8 mouse cellular contexts compared by ENCODE assay signal in genomic region chr16:30065077-30065476, GRCm38 (mm10). TPM values are rescaled to one million over a fixed set of nuclear protein-coding genes. Genes with fewer than 3 reads are reported as not detected.
A peak's percentile ranks its signal among the peaks of the same experiment; 100 is the strongest.
DNase-seq lines count a peak whose midpoint lies in the region; ATAC-seq and TF ChIP-seq lines count a peak whose summit lies in the region.

No protein-coding gene starts in this region.

- no peak; the same call in 1 of the 2 replicates for TF ChIP-seq CTCF in stomach, postnatal 0 days (IDR thresholded peaks at IDR 0.05; ENCODE audit: low read depth)

- peak; percentile 53 for ATAC-seq in embryonic facial prominence, embryonic 14.5 days (ENCODE audit: low read depth)
- ATAC-seq in kidney, embryonic 16.5 days (ENCODE audit: low FRiP score, low TSS enrichment), result peak; percentile 59
- ATAC-seq in liver, embryonic 11.5 days (replicated peaks; ENCODE audit: low FRiP score), result peak; percentile 62
- peak; percentile 76 for ATAC-seq in stomach, postnatal 0 days (ENCODE audit: low FRiP score, low TSS enrichment)

- peak overlapping the region; percentile 74; the same call in 1 of the 2 replicates for H3K9ac ChIP-seq in embryonic facial prominence, embryonic 14.5 days (ENCODE audit: low read depth, low read length)
- peak overlapping the region; percentile 92 for H3K9ac ChIP-seq in kidney, embryonic 16.5 days (replicated peaks; ENCODE audit: low read length)
- H3K9ac ChIP-seq in liver, embryonic 11.5 days (ENCODE audit: low read depth, low read length), result no peak overlapping the region
- H3K9ac ChIP-seq in stomach, postnatal 0 days (ENCODE audit: low read length), result no peak overlapping the region

- peaks cover 39% of the 10 kb centered on the region for H3K4me1 ChIP-seq in embryonic facial prominence, embryonic 14.5 days (ENCODE audit: control insufficient read depth, insufficient read depth, low read length)
- H3K4me1 ChIP-seq in kidney, embryonic 16.5 days (ENCODE audit: insufficient read depth, low read length), result peaks cover 52% of the 10 kb centered on the region
- peaks cover 46% of the 10 kb centered on the region for H3K4me1 ChIP-seq in liver, embryonic 11.5 days (replicated peaks; ENCODE audit: control insufficient read depth, insufficient read depth, low read length)
- peaks cover 18% of the 10 kb centered on the region for H3K4me1 ChIP-seq in stomach, postnatal 0 days (replicated peaks; ENCODE audit: control insufficient read depth, insufficient read depth)

- 0 out of 2 replicates have a peak, but pooled peaks cover 3% of the 10 kb centered on the region for H3K27me3 ChIP-seq in embryonic facial prominence, embryonic 14.5 days (replicated peaks; ENCODE audit: control insufficient read depth, insufficient read depth, low read length)
- no peaks in the 10 kb centered on the region for H3K27me3 ChIP-seq in kidney, embryonic 16.5 days (ENCODE audit: insufficient read depth, low read length)
- peaks cover 86% of the 10 kb centered on the region for H3K27me3 ChIP-seq in liver, embryonic 11.5 days (replicated peaks; ENCODE audit: control insufficient read depth, insufficient read depth, low read length)
- H3K27me3 ChIP-seq in stomach, postnatal 0 days (ENCODE audit: control insufficient read depth, insufficient read depth, low read length), result no peaks in the 10 kb centered on the region

- H3K4me2 ChIP-seq in embryonic facial prominence, embryonic 14.5 days (ENCODE audit: low read depth, low read length), result peak overlapping the region; percentile 91
- H3K4me2 ChIP-seq in kidney, embryonic 16.5 days (replicated peaks; ENCODE audit: low read depth, low read length), result peak overlapping the region; percentile 90
- H3K4me2 ChIP-seq in liver, embryonic 11.5 days, result peak overlapping the region; percentile 94
- H3K4me2 ChIP-seq in stomach, postnatal 0 days (replicated peaks; ENCODE audit: low read depth), result peak overlapping the region; percentile 90

- H3K9me3 ChIP-seq in embryonic facial prominence, embryonic 14.5 days (ENCODE audit: control insufficient read depth, low read length), result no peaks in the 10 kb centered on the region
- no peaks in the 10 kb centered on the region for H3K9me3 ChIP-seq in kidney, embryonic 16.5 days (ENCODE audit: low read length)
- no peaks in the 10 kb centered on the region for H3K9me3 ChIP-seq in liver, embryonic 11.5 days (ENCODE audit: control insufficient read depth, low read length)
- no peaks in the 10 kb centered on the region for H3K9me3 ChIP-seq in stomach, postnatal 0 days (ENCODE audit: control insufficient read depth, low read length)

- DNase-seq in ovary, adult 18-20 months (ENCODE audit: low spot score), result peak; percentile 92
- DNase-seq in ovary, postnatal 10 days (ENCODE audit: low spot score), result no peak
- DNase-seq in embryonic facial prominence, embryonic 14.5 days (ENCODE audit: low spot score), result peak; percentile 98
- peak; percentile 98 to 99 for DNase-seq in heart, adult 9 months (ENCODE audit: low spot score in 2 of 2)
- peak; percentile 82 for DNase-seq in liver, embryonic 11.5 days (ENCODE audit: low spot score)
- peak; percentile 45 for DNase-seq in naive thymus-derived CD4-positive, alpha-beta T cell, adult 2 months (ENCODE audit: low read depth)
- DNase-seq in stomach, postnatal 0 days (ENCODE audit: low spot score), result peak; percentile 96

- TF ChIP-seq EP300 in stomach, postnatal 0 days (optimal IDR thresholded peaks at IDR 0.05), result peak; percentile 26

- peak overlapping the region; percentile 94 for H3K27ac ChIP-seq in embryonic facial prominence, embryonic 14.5 days (replicated peaks; ENCODE audit: low read depth, low read length)
- peak overlapping the region; percentile 98 for H3K27ac ChIP-seq in kidney, embryonic 16.5 days (ENCODE audit: low read length)
- no peak overlapping the region for H3K27ac ChIP-seq in liver, embryonic 11.5 days (ENCODE audit: low read depth, low read length)
- no peak overlapping the region; the same call in 1 of the 2 replicates for H3K27ac ChIP-seq in stomach, postnatal 0 days (replicated peaks)

- H3K36me3 ChIP-seq in embryonic facial prominence, embryonic 14.5 days (ENCODE audit: control insufficient read depth, insufficient read depth, low read length), result no peaks in the 10 kb centered on the region
- no peaks in the 10 kb centered on the region for H3K36me3 ChIP-seq in kidney, embryonic 16.5 days (ENCODE audit: insufficient read depth, low read length)
- H3K36me3 ChIP-seq in liver, embryonic 11.5 days (ENCODE audit: control insufficient read depth, insufficient read depth, low read length), result no peaks in the 10 kb centered on the region
- H3K36me3 ChIP-seq in stomach, postnatal 0 days (ENCODE audit: control insufficient read depth, insufficient read depth, low read length), result no peaks in the 10 kb centered on the region

- WGBS in embryonic facial prominence, embryonic 14.5 days, result under 1% methylated on average over 21 of the region's 21 CpGs
- under 1% methylated on average over 21 of the region's 21 CpGs for WGBS in kidney, embryonic 16.5 days
- WGBS in liver, embryonic 11.5 days, result 0% methylated on average over 21 of the region's 21 CpGs
- 2% methylated on average over 21 of the region's 21 CpGs for WGBS in stomach, postnatal 0 days

- peak overlapping the region; percentile 48 for H3K4me3 ChIP-seq in embryonic facial prominence, embryonic 14.5 days (ENCODE audit: low read depth, low read length)
- H3K4me3 ChIP-seq in kidney, embryonic 16.5 days (ENCODE audit: low read length), result peak overlapping the region; percentile 93
- peak overlapping the region; percentile 52 for H3K4me3 ChIP-seq in liver, embryonic 11.5 days (ENCODE audit: low read depth, low read length)
- H3K4me3 ChIP-seq in stomach, postnatal 0 days (ENCODE audit: low read depth, low read length), result peak overlapping the region; percentile 70

RNA-seq across cellular contexts. Expression of gene Hes1, which starts 0.9 kb away (rescaled TPM):
- polyA plus RNA-seq in embryonic facial prominence, embryonic 14.5 days (2014; fragmentation: Nextera tagmentation; extraction: Ambion mirVana), result 49.8 and 53.5 TPM in 2 replicates
- 45.5 and 45.7 TPM in 2 replicates for polyA plus RNA-seq in kidney, embryonic 16.5 days (2015; fragmentation: Nextera tagmentation; extraction: Ambion mirVana)
- polyA plus RNA-seq in liver, embryonic 11.5 days (2014; fragmentation: Nextera tagmentation; extraction: Ambion mirVana), result 22.6 and 25.3 TPM in 2 replicates
- polyA plus RNA-seq in stomach, postnatal 0 days (2015; fragmentation: Nextera tagmentation; extraction: Ambion mirVana), result 66.2 and 73.1 TPM in 2 replicates

Comparison
In these comparisons a context has a peak if more than half of its experiments do, and no peak if none do; other contexts are left out.
1. H3K27ac ChIP-seq: peak in embryonic facial prominence, embryonic 14.5 days (single experiment) and kidney, embryonic 16.5 days (single experiment); none in liver, embryonic 11.5 days (single experiment) and stomach, postnatal 0 days (single experiment).
2. H3K9ac ChIP-seq: peak in embryonic facial prominence, embryonic 14.5 days (single experiment) and kidney, embryonic 16.5 days (single experiment); none in liver, embryonic 11.5 days (single experiment) and stomach, postnatal 0 days (single experiment).
3. Peak in every context shown above with its lines, with median percentiles within 50 percentile points of each other: ATAC-seq, H3K4me2 ChIP-seq and H3K4me3 ChIP-seq.